Mouse (Mus musculus) liver, embryonic 16.5 days (tissue): Measurements from ENCODE around the gene Ccr3. TPM values are rescaled to one million over a fixed set of nuclear protein-coding genes. Genes with fewer than 3 reads are reported as not detected.

Experiments used
- ATAC-seq: fragments of 200-750 bp; cut with Nextera tagmentation; 2 replicates; pipeline ENCODE4 v1.8.0; 2017; ENCODE audit warnings: low read depth, mild to moderate bottlenecking, moderate number of reproducible peaks, moderate library complexity
- H3K27ac ChIP-seq: fragments of 300-500 bp; sonication (generic); 2 replicates; pipeline ENCODE4 v1.5.1; 2014; ENCODE audit warnings: mild to moderate bottlenecking, low read length
- H3K27me3 ChIP-seq: fragments of 300-500 bp; sonication (generic); 2 replicates; pipeline ENCODE4 v1.6.1; 2014; ENCODE audit warnings: low read depth, low read length, mixed read lengths; ENCODE audit not compliant: control insufficient read depth, insufficient read depth
- H3K36me3 ChIP-seq: fragments of 300-500 bp; sonication (generic); 2 replicates; pipeline ENCODE4 v1.6.1; 2014; ENCODE audit warnings: mild to moderate bottlenecking; ENCODE audit not compliant: control insufficient read depth, insufficient read depth
- H3K4me1 ChIP-seq: fragments of 300-500 bp; sonication (generic); 2 replicates; pipeline ENCODE4 v1.6.1; 2014; ENCODE audit warnings: low read depth, low read length, mixed read lengths; ENCODE audit not compliant: control insufficient read depth
- H3K4me2 ChIP-seq: fragments of 300-500 bp; sonication (generic); 2 replicates; pipeline ENCODE4 v1.6.1; 2014; ENCODE audit warnings: low read depth, low read length, mixed read lengths
- H3K4me3 ChIP-seq: fragments of 300-500 bp; sonication (generic); 2 replicates; pipeline ENCODE4 v1.5.1; 2014; ENCODE audit warnings: low read depth, mild to moderate bottlenecking, low read length
- H3K9ac ChIP-seq: fragments of 300-500 bp; sonication (generic); 2 replicates; pipeline ENCODE4 v1.6.1; 2014; ENCODE audit warnings: low read depth, low read length
- H3K9me3 ChIP-seq: fragments of 300-500 bp; sonication (generic); replicated peaks from 2 replicates; pipeline ENCODE4 v1.6.1; 2016; ENCODE audit warnings: low read length; ENCODE audit not compliant: control insufficient read depth
- WGBS: fragments of 180-500 bp; shearing (Covaris S2); extraction: QIAGEN DNeasy Blood & Tissue Kit; methylation state at CpG from one replicate; pipeline ENCODE4 v1.1.7; 2014; ENCODE audit not compliant: insufficient replicate concordance; 5-methylcytosine and 5-hydroxymethylcytosine counted together
- polyA plus RNA-seq: library from polyadenylated mRNA; unstranded; fragments of >200 nt; fragmentation: Nextera tagmentation; extraction: Ambion mirVana; gene quantifications from 2 replicates; pipeline ENCODE4 v1.2.1, GENCODE M21; 2015

The Ccr3 gene
- polyA plus RNA-seq, 1 experiment from 2014 or later: 0.18 TPM

- WGBS: 46% methylated on average over 1 of the region's 1 CpGs
- peak; percentile 40; the same call in 1 of the 2 replicates for ATAC-seq
- no peak overlapping the region for H3K4me3 ChIP-seq
- H3K9ac ChIP-seq: no peak overlapping the region
- no peak overlapping the region for H3K4me2 ChIP-seq
- no peak overlapping the region for H3K27ac ChIP-seq
- H3K9me3 ChIP-seq: no peaks in the 10 kb centered on the region
- no peaks in the 10 kb centered on the region for H3K36me3 ChIP-seq
- H3K4me1 ChIP-seq: peaks cover 14% of the 10 kb centered on the region
- no peaks in the 10 kb centered on the region for H3K27me3 ChIP-seq
These were observed 11.6 kb downstream of the Ccr3 start for GRCm38 (mm10) chr9:124033345-124033744.

- Histone ChIP-seq H3K27ac (peak overlapping the region; percentile 56), H3K36me3 (no peaks in the 10 kb centered on the region), H3K9me3 (no peaks in the 10 kb centered on the region), H3K9ac (no peak overlapping the region), H3K4me1 (peaks cover 14% of the 10 kb centered on the region), H3K4me2 (no peak overlapping the region; the same call in 1 of the 2 replicates), H3K27me3 (no peaks in the 10 kb centered on the region), H3K4me3 (no peak overlapping the region)
- WGBS: 3% methylated on average over 4 of the region's 4 CpGs
- peak; percentile 82 for ATAC-seq
These were observed 15.9 kb downstream of the Ccr3 start for GRCm38 (mm10) chr9:124037707-124038106.

GRCm38 (mm10) chr9:124038158-124038582 is 16.4 kb downstream of the Ccr3 start:
- ATAC-seq: peak; percentile 35
- peak overlapping the region; percentile 56 for H3K27ac ChIP-seq

GRCm38 (mm10) chr9:124038949-124039348 is 17.2 kb downstream of the Ccr3 start:
- H3K27me3 ChIP-seq: no peaks in the 10 kb centered on the region
- H3K36me3 ChIP-seq: no peaks in the 10 kb centered on the region
- H3K9me3 ChIP-seq: no peaks in the 10 kb centered on the region
- 20% methylated on average over 5 of the region's 5 CpGs for WGBS
- no peak overlapping the region for H3K27ac ChIP-seq
- H3K4me3 ChIP-seq: no peak overlapping the region
- H3K9ac ChIP-seq: no peak overlapping the region
- H3K4me1 ChIP-seq: peaks cover 14% of the 10 kb centered on the region
- H3K4me2 ChIP-seq: no peak overlapping the region
- ATAC-seq: no peak

More at GRCm38 (mm10) chr9:124038158-124038582, 16.4 kb downstream of the Ccr3 start:
- Histone ChIP-seq H3K27me3 (no peaks in the 10 kb centered on the region), H3K36me3 (no peaks in the 10 kb centered on the region), H3K4me3 (no peak overlapping the region), H3K4me2 (peak overlapping the region; percentile 4; the same call in 1 of the 2 replicates), H3K4me1 (peaks cover 14% of the 10 kb centered on the region), H3K9me3 (no peaks in the 10 kb centered on the region), H3K9ac (no peak overlapping the region)
- WGBS: 5% methylated on average over 2 of the region's 2 CpGs

- Histone ChIP-seq H3K9ac (no peak overlapping the region), H3K4me1 (peaks cover 14% of the 10 kb centered on the region), H3K4me3 (no peak overlapping the region), H3K27me3 (no peaks in the 10 kb centered on the region), H3K4me2 (no peak overlapping the region), H3K9me3 (no peaks in the 10 kb centered on the region), H3K36me3 (no peaks in the 10 kb centered on the region), H3K27ac (no peak overlapping the region)
- WGBS: 57% methylated on average over 3 of the region's 3 CpGs
- ATAC-seq: no peak
These were observed 19.2 kb downstream of the Ccr3 start for GRCm38 (mm10) chr9:124040932-124041331.

GRCm38 (mm10) chr9:124053532-124053931 is 31.8 kb downstream of the Ccr3 start:
- no peak overlapping the region for H3K27ac ChIP-seq
- no peak overlapping the region for H3K4me2 ChIP-seq
- no peaks in the 10 kb centered on the region for H3K9me3 ChIP-seq
- H3K36me3 ChIP-seq: no peaks in the 10 kb centered on the region
- no peaks in the 10 kb centered on the region; the same call in 1 of the 2 replicates for H3K4me1 ChIP-seq
- H3K27me3 ChIP-seq: no peaks in the 10 kb centered on the region
- 37% methylated on average over 2 of the region's 2 CpGs for WGBS
- H3K9ac ChIP-seq: no peak overlapping the region
- no peak for ATAC-seq
- no peak overlapping the region for H3K4me3 ChIP-seq

GRCm38 (mm10) chr9:124056158-124056709 is 34.5 kb downstream of the Ccr3 start:
- no peaks in the 10 kb centered on the region for H3K27me3 ChIP-seq
- H3K9ac ChIP-seq: no peak overlapping the region
- peak overlapping the region; percentile 63; the same call in 1 of the 2 replicates for H3K27ac ChIP-seq
- no peak overlapping the region for H3K4me2 ChIP-seq
- no peak overlapping the region for H3K4me3 ChIP-seq
- H3K4me1 ChIP-seq: peaks cover 9% of the 10 kb centered on the region
- no peaks in the 10 kb centered on the region for H3K36me3 ChIP-seq
- 19% methylated on average over 3 of the region's 3 CpGs for WGBS
- ATAC-seq: no peak
- no peaks in the 10 kb centered on the region for H3K9me3 ChIP-seq

GRCm38 (mm10) chr9:124059660-124060352 is 38.0 kb downstream of the Ccr3 start:
- no peak overlapping the region for H3K4me2 ChIP-seq
- no peak overlapping the region for H3K4me3 ChIP-seq
- H3K36me3 ChIP-seq: no peaks in the 10 kb centered on the region
- WGBS: 48% methylated on average over 2 of the region's 2 CpGs
- no peaks in the 10 kb centered on the region for H3K27me3 ChIP-seq
- H3K27ac ChIP-seq: peak overlapping the region; percentile 63
- no peak overlapping the region for H3K9ac ChIP-seq
- H3K4me1 ChIP-seq: peaks cover 13% of the 10 kb centered on the region
- peak; percentile 27 for ATAC-seq
- H3K9me3 ChIP-seq: no peaks in the 10 kb centered on the region
